Mouse (Mus musculus) liver, adult 2 months (tissue): ENCODE data around the gene Tbl3. TPM values are rescaled to one million over a fixed set of nuclear protein-coding genes. Genes with fewer than 3 reads are reported as not detected.
"Not testable (repeated sequence)": the region's sequence is repeated elsewhere in the genome, so short reads cannot be mapped to it uniquely, and the experiment has no call there.

Experiments used
- DNase-seq: peaks from one replicate; pipeline ENCODE4 v3.0.0-alpha.2; 2011; ENCODE audit warnings: low read depth, low spot score; ENCODE audit errors: extremely low read depth
- H3K27ac ChIP-seq: fragments of 200-500 bp; replicated peaks from 2 replicates; pipeline ENCODE4 v1.5.1; 2012; ENCODE audit warnings: low read depth, mild to moderate bottlenecking, control low read depth, inconsistent platforms, low read length; ENCODE audit not compliant: insufficient read depth
- H3K27me3 ChIP-seq: fragments of 200-500 bp; 2 replicates; pipeline ENCODE4 v1.6.1; 2012; ENCODE audit warnings: mild to moderate bottlenecking, moderate library complexity, low read length, inconsistent platforms; ENCODE audit not compliant: control insufficient read depth, insufficient read depth
- H3K36me3 ChIP-seq: fragments of 200-500 bp; 2 replicates; pipeline ENCODE4 v1.6.1; 2012; ENCODE audit warnings: low read length, inconsistent platforms; ENCODE audit not compliant: control insufficient read depth, insufficient read depth
- H3K4me1 ChIP-seq: fragments of 200-500 bp; 2 replicates; pipeline ENCODE4 v1.6.1; 2011; ENCODE audit warnings: low read length; ENCODE audit not compliant: control insufficient read depth, insufficient read depth
- H3K4me3 ChIP-seq: fragments of 200-500 bp; 2 replicates; pipeline ENCODE4 v1.5.1; 2011; ENCODE audit warnings: low read depth, mild to moderate bottlenecking, control low read depth, low read length, moderate library complexity; ENCODE audit not compliant: insufficient read depth
- H3K79me2 ChIP-seq: fragments of 200-500 bp; 2 replicates; pipeline ENCODE4 v1.6.1; 2012; ENCODE audit warnings: inconsistent platforms, mild to moderate bottlenecking, low read length, moderate library complexity; ENCODE audit not compliant: control insufficient read depth, insufficient read depth
- H3K9ac ChIP-seq: fragments of 200-500 bp; 2 replicates; pipeline ENCODE4 v1.6.1; 2012; ENCODE audit warnings: low read depth, mild to moderate bottlenecking, control low read depth, inconsistent platforms, low read length
- CTCF ChIP-seq: fragments of 200-500 bp; IDR thresholded peaks from 2 replicates; pipeline ENCODE4 v1.5.1; 2011; ENCODE audit warnings: low read depth, low read length, control low read depth
- POLR2A ChIP-seq: fragments of 200-500 bp; IDR thresholded peaks from 2 replicates; pipeline ENCODE4 v1.6.1; 2011; ENCODE audit warnings: low read length, control low read depth; ENCODE audit not compliant: insufficient read depth; ENCODE audit errors: extremely low read depth
- WGBS: fragments of 180-500 bp; shearing (Covaris S2); methylation state at CpG from one replicate; pipeline ENCODE4 v1.1.7; 2018; 5-methylcytosine and 5-hydroxymethylcytosine counted together
- polyA plus RNA-seq: library from polyadenylated mRNA; depleted of rRNA; stranded (reverse); fragments of >200 nt; gene quantifications from 2 replicates; pipeline ENCODE4 v1.2.3, GENCODE M21; 2012
- total RNA-seq: library from RNA; depleted of rRNA; stranded (reverse); fragments of >200 nt; gene quantifications from 2 replicates; pipeline ENCODE4 v1.2.3, GENCODE M21; 2014

The Tbl3 gene
- total and polyA plus RNA-seq, 2 experiments = 14.2 to 37.9 TPM

- Histone ChIP-seq H3K27me3 (no peaks in the 10 kb centered on the region), H3K36me3 (peaks cover 12% of the 10 kb centered on the region), H3K9ac (no peak overlapping the region), H3K4me1 (peaks cover 19% of the 10 kb centered on the region), H3K4me3 (no peak overlapping the region), H3K79me2 (peaks cover 8% of the 10 kb centered on the region; the same call in 1 of the 2 replicates), H3K27ac (no peak overlapping the region)
- DNase-seq = peak; percentile 14
- TF ChIP-seq POLR2A = no peak
- 0 out of 2 replicates have a peak, but pooled peaks have one; percentile 10 for TF ChIP-seq CTCF
- WGBS = 61% methylated on average over 3 of the region's 3 CpGs
Measured at GRCm38 (mm10) chr17:24725637-24726390, 18.4 kb upstream of the Tbl3 start.

GRCm38 (mm10) chr17:24724184-24724583, 16.7 kb upstream of the Tbl3 start, which contains the start of gene Ndufb10:
Gene Ndufb10, minus strand, starts transcription at chr17:24724478.
- peaks cover 19% of the 10 kb centered on the region for H3K4me1 ChIP-seq
- TF ChIP-seq POLR2A = peak; percentile 95
- TF ChIP-seq CTCF = peak; percentile 97
- WGBS = under 1% methylated on average over 30 of the region's 30 CpGs
- H3K4me3 ChIP-seq = peak within 1 kb of the TSS; percentile 93
- H3K27ac ChIP-seq = peak within 1 kb of the TSS; percentile 92
- peak; percentile 74 for DNase-seq
- no peaks in the 10 kb centered on the region for H3K27me3 ChIP-seq
- peaks cover 12% of the 10 kb centered on the region for H3K36me3 ChIP-seq
- H3K9ac ChIP-seq = peak within 1 kb of the TSS; percentile 95
- H3K79me2 ChIP-seq = peaks cover 8% of the 10 kb centered on the region; the same call in 1 of the 2 replicates

GRCm38 (mm10) chr17:24723881-24724180, 16.4 kb upstream of the Tbl3 start:
- Histone ChIP-seq H3K27ac (peak overlapping the region; percentile 92), H3K27me3 (no peaks in the 10 kb centered on the region), H3K4me1 (peaks cover 21% of the 10 kb centered on the region), H3K9ac (peak overlapping the region; percentile 95), H3K4me3 (peak overlapping the region; percentile 93), H3K79me2 (peaks cover 8% of the 10 kb centered on the region; the same call in 1 of the 2 replicates), H3K36me3 (peaks cover 12% of the 10 kb centered on the region)
- WGBS = 0% methylated on average over 15 of the region's 15 CpGs
- TF ChIP-seq POLR2A (no peak), CTCF (no peak)
- DNase-seq = no peak

- Histone ChIP-seq H3K4me1 (peaks cover 21% of the 10 kb centered on the region), H3K9ac (peak overlapping the region; percentile 95), H3K36me3 (peaks cover 12% of the 10 kb centered on the region), H3K27me3 (no peaks in the 10 kb centered on the region), H3K4me3 (peak overlapping the region; percentile 93), H3K79me2 (peaks cover 8% of the 10 kb centered on the region; the same call in 1 of the 2 replicates), H3K27ac (peak overlapping the region; percentile 92)
- no peak for TF ChIP-seq CTCF
- under 1% methylated on average over 12 of the region's 12 CpGs for WGBS
- peak; percentile 26 for DNase-seq
Measured at GRCm38 (mm10) chr17:24723122-24723880, 15.8 kb upstream of the Tbl3 start.

- WGBS = 17% methylated on average over 13 of the region's 13 CpGs
- H3K4me3 ChIP-seq = peak overlapping the region; percentile 2; the same call in 1 of the 2 replicates
- peaks cover 8% of the 10 kb centered on the region; the same call in 1 of the 2 replicates for H3K79me2 ChIP-seq
- no peak for TF ChIP-seq CTCF
- TF ChIP-seq POLR2A = no peak
- peaks cover 21% of the 10 kb centered on the region for H3K4me1 ChIP-seq
- DNase-seq = peak; percentile 59
- H3K27ac ChIP-seq = 0 out of 2 replicates have a peak overlapping the region, but pooled peaks have one; percentile 4
- H3K27me3 ChIP-seq = no peaks in the 10 kb centered on the region
- H3K9ac ChIP-seq = peak overlapping the region; percentile 28
- peaks cover 12% of the 10 kb centered on the region for H3K36me3 ChIP-seq
Measured at GRCm38 (mm10) chr17:24722220-24722924, 14.9 kb upstream of the Tbl3 start.

- DNase-seq = peak; percentile 18
- H3K4me1 ChIP-seq = peaks cover 21% of the 10 kb centered on the region
- H3K36me3 ChIP-seq = peaks cover 12% of the 10 kb centered on the region
- WGBS = 17% methylated on average over 7 of the region's 7 CpGs
- peak overlapping the region; percentile 57 for H3K9ac ChIP-seq
- H3K79me2 ChIP-seq, H3K27me3 ChIP-seq: not testable (repeated sequence)
- 0 out of 2 replicates have a peak overlapping the region, but pooled peaks have one; percentile 6 for H3K27ac ChIP-seq
- H3K4me3 ChIP-seq = peak overlapping the region; percentile 15; the same call in 1 of the 2 replicates
Measured at GRCm38 (mm10) chr17:24721383-24721955, 14.0 kb upstream of the Tbl3 start.

- not testable (repeated sequence) for H3K27me3 ChIP-seq, H3K79me2 ChIP-seq
- peak overlapping the region; percentile 76 for H3K4me3 ChIP-seq
- H3K27ac ChIP-seq = peak overlapping the region; percentile 53
- H3K9ac ChIP-seq = peak overlapping the region; percentile 67
- peak; percentile 73 for DNase-seq
- peaks cover 12% of the 10 kb centered on the region for H3K36me3 ChIP-seq
- WGBS = under 1% methylated on average over 11 of the region's 11 CpGs
- H3K4me1 ChIP-seq = peaks cover 21% of the 10 kb centered on the region
Measured at GRCm38 (mm10) chr17:24720616-24721015, 13.2 kb upstream of the Tbl3 start.
